Mouse (Mus musculus) forelimb bud, embryonic 11.5 days (tissue): ENCODE results near the gene Slc27a1.

Experiments
- DNase-seq: peaks from one replicate; pipeline ENCODE4 v3.0.0-alpha.2; 2012; ENCODE audit warnings: low read depth, low spot score

Slc27a1 gene

DNA sequence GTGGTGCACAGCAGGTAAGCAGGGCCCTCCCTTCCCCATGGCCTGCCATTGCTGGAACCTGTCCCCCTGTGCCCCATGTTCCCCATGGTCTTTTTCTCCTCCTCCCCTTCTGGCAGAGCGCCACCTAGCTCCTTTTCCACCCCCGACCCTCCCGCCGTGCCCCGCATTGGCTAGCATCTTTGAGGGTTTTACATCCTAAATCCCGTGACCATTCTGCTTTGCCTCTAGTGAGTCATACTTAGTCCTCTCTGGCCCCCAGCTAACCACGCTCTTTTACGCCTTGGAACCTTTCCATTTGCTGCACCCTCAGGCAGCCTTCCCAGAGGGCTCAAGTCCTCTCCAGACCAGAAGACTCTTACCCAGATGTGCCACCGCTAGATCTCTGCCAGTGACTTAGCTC is 11.5 kb downstream of the Slc27a1 start:
- DNase-seq, result no peak

DNA sequence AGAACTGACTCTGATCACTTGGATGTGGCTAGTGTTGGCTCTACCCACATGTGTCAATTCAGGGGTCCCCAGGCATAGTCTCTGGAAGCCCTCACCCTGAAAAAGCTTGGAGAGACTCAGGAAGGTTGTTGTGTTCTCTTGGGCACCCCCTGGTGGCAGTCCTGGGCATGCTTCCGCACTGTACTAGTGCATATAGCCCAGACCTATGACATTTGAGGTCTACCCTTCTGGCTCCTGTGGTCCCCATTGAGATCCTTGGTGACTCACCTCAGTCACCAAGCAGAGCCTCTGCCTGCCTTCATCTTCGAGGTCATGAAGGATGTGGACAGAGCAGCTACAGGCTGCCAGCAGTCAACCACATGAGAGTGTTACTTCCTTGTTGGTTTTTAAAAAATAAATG is 18.2 kb downstream of the Slc27a1 start:
- no peak for DNase-seq

DNA sequence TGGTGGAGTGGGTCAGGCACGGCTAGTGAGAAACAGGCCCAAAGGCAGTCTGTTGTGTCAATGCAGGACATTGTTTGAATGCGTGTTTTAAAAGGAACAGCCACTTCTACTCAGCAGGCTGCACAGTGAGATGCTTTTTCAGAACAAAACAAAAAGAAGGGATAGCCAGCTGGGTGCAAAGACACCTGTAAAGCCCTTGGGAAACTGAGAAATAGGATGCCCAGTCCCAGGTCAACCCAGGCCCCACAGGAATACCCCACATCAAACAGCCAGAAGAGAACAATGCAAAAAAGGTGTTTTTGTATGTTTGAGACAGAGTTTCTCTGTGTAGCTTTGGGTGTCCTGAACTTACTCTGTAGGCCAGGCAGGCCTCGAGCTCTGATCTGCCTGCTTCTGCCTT is 20.1 kb downstream of the Slc27a1 start:
- DNase-seq, result no peak

DNA sequence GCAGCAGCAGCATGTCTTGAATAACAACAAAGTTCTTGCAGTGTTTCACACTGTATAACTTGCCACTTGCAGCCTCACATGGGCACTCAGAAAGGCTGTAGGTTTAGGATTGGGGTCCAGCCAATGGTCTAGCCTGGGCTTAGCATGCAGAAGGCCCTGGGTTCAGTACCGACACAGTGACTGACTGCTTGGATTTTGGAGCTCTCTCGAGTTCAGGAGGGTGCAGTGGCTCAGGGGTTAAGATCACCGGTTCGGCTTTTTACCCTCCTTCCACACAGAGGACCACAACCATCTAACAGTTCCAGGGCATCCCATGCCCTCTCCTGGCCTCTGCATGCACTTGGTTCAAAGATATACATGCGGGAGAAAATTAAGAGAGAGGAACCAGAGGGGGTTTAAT is 22.3 kb downstream of the Slc27a1 start:
- DNase-seq, result no peak

DNA sequence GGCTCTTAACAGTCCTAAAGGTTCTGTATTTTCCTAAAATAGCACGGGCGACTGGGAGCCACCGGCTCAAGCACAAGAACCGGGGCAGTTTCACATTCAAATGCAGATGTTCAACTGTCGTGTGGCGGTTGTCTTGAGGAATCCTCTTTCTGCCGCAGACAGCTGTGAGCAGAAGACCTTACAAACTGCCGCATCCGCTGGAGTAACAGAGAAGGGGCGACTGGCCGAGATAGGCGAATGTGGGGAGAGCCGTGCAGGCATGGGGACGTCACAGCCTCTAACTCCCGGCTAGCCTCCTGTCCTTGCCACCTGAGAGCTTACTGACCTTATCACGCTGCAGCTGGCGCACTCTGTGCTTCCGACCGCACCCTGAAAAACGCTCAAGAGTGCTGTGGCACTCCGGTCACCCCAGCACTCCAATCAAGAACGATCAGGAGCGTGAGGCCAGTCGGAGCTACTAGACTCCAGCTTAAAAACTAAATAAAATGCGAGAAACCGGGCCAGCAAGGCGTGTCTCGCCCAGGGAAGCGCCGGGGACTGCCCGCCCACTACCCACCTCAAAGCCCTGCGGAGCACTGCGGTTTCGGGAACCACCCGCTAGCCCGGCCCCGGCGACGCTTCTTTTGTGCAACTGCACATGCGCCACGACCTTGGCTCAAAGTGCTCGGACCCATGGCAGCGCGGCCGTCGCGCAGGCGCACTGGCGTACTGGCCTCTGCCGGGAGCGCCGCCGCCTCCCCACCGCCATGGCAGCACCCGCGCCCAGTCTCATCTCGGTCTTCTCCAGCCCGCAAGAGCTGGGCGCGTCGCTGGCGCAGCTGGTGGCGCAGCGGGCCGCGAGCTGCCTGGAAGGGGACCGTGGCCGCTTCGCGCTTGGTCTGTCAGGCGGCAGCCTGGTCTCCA is 23.0 kb downstream of the Slc27a1 start, which contains the start of gene Pgls:
Pgls (plus strand) TSS at position 706 of the 903 bp plus-strand sequence.
- peak; percentile 92 for DNase-seq

DNA sequence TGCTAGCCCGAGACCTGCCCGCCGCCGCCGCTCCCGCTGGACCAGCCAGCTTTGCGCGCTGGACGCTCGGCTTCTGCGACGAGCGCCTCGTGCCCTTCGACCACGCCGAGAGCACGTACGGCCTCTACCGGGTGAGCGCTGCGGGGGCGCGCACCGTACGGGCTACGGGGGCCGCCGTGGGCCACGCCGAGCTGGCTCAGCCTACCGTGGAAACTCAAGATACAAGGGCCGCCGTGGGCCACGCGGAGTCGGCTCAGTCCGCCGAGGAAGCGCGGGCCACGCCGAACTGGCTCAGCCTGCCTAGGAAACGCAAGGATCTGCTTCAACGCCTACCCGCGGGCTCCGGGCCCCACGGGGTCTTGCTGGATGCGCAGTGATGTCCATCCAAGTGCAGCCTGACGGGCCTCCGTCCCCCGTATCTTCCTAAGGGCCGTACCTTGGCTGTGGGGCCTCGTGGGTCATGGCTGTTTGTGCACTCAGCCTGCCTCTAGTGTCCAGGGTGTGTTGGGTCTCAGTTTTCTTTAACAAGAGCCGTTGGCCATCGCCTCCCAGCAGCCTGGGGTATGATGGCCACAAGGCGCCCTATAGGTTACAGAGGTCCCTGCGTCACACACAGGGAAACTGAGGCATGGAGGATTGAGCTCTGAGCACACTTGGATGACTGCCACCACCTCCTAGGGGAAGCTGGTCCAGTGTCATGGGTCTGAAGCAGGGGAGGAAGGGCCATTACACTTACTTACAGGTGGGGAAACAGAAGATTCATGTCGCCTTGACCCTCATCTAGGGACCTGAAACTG is 23.9 kb downstream of the Slc27a1 start:
- DNase-seq, result no peak

DNA sequence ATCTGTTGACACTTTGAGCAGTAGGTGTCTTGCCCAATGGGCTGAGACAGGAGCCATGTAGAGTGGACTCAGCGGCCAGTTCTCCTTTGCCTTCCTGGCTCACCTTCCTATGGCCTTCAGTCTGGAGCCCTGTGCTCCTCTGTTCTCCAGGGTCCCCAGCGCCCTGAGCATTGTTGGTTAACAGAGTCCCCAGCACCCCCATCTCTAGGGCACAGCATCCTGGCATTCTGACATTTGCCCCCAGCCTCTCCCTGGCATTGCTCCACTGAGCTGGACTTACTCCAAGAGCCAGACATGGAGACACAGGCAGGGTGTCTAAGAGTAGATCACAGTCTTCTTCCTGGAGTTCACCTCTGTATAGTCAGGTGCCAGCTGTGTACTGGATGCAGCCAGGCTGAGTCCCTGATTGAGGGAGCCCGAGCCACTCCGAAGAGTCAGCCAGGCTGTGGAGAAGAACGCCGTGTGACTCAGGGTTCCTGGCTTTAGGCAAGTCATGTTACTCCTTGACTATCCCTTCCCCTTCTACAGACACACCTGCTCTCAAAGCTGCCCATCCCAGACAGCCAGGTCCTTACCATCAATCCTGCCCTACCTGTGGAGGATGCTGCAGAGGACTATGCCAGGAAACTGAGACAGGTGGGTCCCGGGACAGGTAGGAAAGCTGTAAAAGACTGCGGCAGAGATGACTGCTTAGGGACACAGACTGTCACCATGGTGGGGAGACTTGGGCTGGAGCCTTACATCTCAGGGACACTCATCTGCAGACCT is 25.1 kb downstream of the Slc27a1 start:
- no peak for DNase-seq

DNA sequence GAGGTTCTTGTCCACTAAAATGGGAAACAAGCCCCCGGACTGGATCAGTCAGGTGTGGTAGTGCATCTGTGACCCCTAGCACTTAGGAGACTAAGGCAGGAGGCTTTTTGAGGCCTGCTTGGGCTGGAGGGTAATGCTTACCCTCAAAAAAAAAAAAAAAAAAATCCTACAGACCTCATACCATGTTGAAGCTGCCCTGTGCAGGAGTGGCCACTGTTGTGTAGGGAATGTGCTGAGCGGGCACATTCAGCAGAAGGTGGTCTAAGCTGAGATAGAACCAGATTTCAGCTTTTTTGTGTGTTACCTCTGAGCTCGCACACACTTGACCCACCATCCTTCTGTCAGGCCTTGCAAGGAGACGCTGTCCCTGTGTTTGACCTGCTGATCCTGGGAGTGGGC is 25.6 kb downstream of the Slc27a1 start:
- DNase-seq, result no peak

DNA sequence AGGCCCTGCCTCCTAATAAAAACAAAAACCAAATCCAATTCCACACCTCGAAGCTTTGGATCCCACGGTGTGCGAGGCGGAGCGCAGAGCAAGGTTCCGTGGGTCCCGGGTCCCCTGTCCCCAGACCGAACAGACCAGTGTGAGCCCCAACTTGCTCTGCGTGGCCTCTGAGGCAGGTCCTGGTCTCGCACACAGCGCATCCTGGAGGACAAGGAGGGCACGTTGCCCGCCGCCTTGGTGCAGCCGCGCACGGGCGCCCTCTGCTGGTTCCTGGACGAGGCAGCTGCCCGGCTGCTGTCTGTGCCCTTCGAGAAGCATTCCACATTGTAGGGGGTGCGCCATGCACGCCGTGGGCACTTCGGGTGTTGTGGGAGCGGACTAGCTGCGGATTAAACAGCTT is 27.2 kb downstream of the Slc27a1 start:
- DNase-seq, result peak; percentile 81

DNA sequence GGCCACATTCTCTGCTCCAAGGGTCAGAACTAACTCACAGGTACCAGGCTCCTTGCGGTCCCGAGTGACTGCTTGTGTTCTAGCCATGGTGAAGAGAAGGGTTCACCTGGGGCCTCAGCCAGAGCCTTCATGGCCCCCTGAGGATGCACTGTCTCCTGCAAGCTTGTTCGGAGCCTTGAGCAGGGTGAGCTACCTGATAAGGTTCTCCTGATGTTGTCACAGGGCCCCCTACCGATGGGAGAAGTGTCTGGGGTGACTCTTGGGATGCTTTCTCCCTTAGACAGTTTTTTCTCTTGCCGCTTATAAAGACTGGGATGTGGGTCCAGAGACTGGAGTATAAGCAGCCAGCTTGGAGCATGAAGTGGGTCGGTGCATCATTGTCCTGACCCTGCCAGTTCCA is 27.7 kb downstream of the Slc27a1 start:
- DNase-seq, result no peak

DNA sequence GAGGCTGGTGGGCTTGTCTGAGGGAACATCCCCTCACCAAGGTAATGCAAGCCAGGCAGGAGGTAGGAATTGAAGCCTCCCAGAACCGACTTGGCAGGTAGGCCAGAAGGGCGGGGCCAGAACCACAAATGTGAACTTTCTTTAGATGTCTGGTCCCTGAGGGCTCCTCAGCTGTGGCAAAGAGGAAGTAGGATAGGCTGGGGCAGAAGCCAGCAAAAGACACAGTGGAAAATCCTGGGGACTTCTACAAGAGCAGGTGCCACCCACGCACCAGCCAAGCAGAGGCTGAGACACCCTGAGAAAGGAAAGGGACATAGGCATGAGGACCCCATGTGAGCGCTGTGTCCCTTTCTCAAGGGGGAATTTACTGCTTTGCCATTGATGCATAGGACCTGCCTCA is 28.1 kb downstream of the Slc27a1 start:
- DNase-seq, result no peak

DNA sequence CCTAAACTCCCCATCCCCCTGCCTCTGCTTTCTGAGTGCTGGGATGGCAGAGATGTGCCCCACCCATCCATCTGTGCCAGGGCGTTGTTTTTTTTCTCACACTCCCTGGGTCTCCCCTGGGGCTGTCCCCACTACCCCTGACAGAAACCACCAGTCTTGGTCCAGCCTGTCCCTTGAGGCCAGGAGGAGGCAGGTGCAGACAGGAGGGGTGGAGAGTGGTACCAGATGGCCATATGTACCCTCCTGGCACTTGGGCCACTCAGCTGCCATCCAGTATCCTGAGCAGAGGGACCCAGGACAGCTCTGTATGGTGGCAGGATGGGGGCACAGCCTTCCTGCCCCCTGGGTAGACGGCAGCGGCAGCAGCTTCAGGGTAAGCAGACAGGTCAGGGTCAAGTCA is 28.8 kb downstream of the Slc27a1 start, which contains the start of gene Fam129c:
Fam129c (plus strand) TSS at position 198 of the 400 bp plus-strand sequence.
- DNase-seq, result no peak

DNA sequence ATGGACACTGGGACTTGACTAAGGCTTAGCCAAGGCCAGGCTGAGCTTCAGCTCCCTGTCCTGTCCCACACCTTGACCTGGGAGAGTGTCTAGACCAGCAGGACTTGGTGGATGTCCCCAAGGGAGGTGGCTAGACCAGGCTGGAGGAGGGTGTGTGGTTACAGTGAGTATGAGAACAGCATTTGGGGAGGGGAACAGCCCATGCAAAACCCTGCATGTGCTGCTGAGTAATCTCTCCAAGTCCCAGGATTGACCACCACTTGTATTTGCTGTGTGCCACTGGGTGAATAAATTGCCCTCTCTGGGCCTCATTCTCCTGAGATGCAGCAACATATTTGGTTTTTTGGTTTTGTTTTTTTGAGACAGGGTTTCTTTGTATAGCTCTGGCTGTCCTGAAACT is 29.7 kb downstream of the Slc27a1 start:
- no peak for DNase-seq

DNA sequence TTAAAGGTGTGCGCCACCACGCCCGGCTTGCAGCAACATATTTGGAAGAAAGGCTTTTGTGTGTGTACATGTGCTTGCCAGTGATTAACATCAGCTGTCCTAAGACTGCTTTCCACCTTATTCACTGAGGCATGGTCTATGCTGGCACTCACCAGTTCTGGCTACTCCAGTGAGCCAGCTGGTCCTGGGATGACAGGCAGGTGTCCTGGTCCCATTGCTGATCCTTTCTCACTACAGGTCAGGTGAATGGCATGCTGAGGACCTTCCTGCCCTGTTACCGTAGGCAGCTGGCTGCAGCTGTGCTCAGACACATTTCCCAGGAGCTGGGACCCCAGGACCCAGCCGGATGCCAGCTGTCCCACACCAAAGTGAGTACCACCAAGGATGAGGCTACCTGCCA is 30.2 kb downstream of the Slc27a1 start:
- no peak for DNase-seq

DNA sequence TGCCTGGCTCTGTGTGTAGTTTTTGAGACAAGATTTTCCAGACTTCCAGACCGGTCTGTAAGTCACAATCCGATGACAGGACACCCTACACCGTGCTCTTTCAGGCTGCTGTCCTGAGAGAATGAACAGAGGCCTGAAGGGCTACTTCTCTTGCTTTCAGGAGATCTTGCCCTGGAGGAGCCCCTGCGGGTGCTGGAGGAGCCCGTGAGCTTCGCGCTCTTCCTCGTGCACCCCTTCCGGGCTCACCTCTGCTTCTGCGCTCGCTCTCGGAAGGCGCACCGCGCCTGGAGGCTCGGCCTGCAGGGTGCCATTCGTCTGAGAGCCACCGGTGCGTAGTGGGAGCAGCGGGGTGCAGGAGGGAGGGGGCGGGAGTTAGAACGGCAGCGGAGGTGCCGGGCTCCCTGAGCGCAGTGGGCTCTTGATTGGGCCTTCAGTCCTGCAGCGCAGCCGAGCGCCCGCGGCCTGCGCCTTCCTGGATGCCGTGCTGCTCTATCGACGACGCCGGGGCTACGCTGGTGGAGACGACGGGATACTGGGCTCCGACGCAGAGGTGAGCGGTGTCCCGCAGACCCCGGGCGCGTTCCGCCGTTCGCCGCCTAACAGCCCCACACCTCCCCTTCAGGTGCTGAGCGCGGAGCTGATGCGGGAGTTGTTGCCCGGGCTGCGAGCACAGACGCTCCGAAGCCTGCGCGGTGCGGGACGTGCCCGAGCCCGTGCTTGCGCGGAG is 33.4 kb downstream of the Slc27a1 start:
- no peak for DNase-seq

DNA sequence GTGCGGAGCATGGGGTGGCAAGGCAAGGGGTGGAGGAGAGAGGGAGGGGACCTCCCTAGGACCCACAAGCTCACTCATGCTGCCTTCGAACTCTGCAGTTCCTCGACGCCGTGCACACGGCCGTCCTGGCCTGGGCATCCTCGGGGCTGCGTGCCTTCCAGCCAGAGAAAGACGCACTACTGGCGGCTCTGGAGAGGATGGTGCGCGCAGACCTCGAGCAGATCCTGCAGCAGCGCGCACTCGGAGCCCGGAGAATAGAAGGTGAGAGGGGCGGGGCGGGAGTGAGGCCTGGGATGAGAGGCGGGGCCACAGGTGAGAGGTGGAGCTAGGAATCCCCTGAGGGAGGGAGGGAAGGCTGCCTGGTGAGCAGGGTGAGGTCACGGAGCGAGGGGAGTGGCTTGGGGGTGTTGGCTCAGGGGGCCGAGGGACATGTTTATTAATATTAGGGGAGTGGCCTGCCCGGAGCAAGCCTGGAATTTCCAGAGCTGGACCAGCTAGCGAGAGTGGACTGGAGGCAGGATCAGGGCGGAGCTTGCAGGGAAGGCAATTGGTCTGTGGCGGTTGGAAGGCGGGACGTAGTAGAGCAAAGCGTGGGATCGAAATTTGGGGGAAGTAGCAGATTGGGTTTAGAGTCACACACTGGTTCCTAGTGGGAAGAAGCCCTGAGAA is 34.1 kb downstream of the Slc27a1 start:
- DNase-seq, result peak; percentile 76

DNA sequence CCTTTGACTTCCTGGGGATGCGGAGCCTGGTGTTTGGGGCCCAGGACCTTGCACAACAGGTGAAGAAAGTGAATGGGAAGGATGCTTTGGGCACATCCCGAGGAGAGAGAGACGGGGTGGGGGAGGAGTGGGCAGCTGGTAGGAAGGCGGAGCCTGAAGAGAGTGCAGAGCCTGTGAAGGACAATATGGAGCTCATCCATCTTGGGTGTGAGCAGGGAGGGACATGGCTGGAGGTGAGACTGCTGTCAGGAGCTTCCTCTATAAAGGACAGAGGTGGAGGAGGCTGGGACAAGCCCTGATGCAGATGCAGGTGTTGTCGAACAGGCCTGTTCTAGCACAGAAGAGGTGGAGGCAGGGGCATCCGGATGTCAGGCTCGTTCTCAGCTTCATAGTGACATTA is 35.3 kb downstream of the Slc27a1 start:
- DNase-seq, result no peak

DNA sequence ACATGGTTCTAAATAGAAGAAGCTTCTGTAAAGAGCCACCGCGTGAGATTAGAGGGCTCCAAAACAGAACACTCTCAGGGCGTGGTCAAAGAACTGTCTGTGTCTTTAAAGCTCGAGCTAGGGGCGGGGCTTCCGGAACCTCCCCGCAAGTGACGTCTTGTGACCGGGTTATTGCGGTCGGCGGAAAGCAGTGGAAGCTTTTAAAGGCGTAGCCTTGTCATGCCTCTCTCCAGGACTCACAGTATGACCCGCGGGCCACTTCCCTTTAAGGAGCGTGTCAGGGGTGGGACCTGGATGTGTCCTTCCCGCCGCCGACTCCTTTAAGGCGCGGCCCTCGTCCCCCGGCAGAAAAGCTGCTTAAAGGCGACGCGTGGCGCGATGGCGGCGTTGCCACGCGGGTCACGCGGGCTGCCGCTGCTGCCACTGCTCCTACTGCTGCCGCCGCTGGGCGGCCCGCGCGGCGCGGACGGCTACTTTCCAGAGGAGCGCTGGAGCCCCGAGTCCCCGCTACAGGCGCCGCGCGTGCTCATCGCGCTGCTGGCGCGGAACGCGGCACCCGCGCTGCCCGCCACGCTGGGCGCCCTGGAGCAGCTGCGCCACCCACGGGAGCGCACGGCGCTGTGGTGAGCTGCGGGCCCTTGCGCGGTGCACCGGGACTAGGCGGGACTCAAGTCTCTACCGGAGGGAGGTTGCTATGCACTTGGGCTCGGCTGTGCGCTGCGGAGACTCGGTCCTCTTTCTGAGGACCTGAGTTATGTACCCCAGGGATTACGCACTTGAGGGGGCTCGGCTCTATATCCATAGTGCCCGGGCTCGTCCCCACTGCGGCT is 42.4 kb downstream of the Slc27a1 start, which contains the start of gene Colgalt1:
Colgalt1 (plus strand) TSS at position 177 of the 830 bp plus-strand sequence.
- peak; percentile 97 for DNase-seq

DNA sequence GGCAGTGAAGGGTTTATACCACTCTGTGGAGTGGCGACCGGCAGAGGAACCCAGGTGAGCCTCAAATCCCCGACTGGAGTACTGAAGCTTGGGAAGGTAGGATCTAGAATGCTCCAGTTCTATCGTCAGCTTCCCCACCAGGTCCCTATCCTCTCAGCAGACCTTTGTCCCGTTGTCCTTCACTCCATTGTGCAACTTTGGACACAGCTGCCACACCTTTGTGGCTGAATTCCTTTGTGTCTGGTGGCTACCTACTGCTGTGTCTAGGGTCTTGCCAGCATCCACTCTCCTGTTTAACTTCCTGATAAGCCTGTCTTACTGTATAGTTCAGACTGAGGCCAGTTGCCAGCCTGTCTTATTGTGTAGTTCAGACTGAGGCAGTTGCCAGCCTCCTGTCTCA is 43.5 kb downstream of the Slc27a1 start:
- no peak for DNase-seq

DNA sequence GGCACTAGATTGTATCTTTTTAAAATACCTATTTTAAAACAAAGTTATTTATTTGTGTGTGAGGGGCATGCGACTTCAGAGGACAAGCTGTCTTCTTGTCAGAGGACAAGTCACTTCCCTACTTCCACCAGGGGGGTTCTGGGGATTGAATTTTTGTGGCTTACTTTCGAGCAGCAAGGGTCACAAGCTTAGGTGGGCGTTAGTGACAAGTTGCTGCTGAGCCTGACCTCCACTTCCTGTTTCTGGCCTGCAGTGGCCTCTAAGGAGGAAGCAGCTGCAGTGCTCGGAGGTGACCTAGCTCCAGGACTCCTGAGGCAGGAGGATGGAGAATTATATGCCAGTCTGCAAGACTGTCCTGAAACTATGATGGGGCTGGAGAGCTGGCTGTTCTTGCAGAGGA is 44.7 kb downstream of the Slc27a1 start:
- no peak for DNase-seq
